Mouse (Mus musculus): ENCODE results near the gene Acacb.

DNA sequence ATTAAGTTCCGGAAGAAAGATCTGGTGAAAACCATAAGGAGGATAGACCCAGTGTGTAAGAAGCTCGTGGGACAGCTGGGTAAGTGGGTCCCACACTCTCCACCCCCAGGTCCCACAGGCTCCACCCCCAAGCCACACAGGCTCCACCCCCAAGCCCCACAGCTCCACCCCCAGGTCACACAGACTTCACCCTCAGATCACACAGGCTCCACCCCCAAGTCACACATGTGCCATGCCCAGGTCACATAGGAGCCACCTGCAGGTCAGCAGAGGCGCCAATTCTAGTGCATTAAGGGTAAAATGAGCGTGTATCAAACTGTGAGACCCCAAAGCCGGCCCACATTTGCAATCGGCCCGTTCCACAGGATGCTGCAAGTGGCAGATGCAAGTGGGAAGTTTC lies 100.1 kb downstream of the Acacb start:
- TF ChIP-seq CTCF (IDR thresholded peaks at IDR 0.05; ENCODE audit: extremely low read depth, insufficient read depth, low read length) (no peak), POLR2A (IDR thresholded peaks at IDR 0.05; ENCODE audit: extremely low read depth, insufficient read depth, low read length) (no peak)
